Mouse (Mus musculus) layer of hippocampus, postnatal 10 days (tissue): Measurements from ENCODE around the gene Got1. TPM values are rescaled to one million over a fixed set of nuclear protein-coding genes. Genes with fewer than 3 reads are reported as not detected.
A peak's percentile ranks its signal among the peaks of the same experiment; 100 is the strongest.
"Not testable (repeated sequence)": the region's sequence is repeated elsewhere in the genome, so short reads cannot be mapped to it uniquely, and the experiment has no call there.

Experiments
- DNase-seq, 2 experiments: peaks; one replicate each; pipeline ENCODE4 v3.0.0; 2021; ENCODE audit warnings: low spot score in 2 of 2
- total RNA-seq, 2 experiments: library from RNA; stranded (reverse); gene quantifications; 2 replicates each; pipeline ENCODE4 v1.2.3; 2021

The Got1 gene
- total RNA-seq, 2 experiments from 2014 or later: 185 to 197 TPM

- no peak for DNase-seq
These were observed 2.4 kb downstream of the Got1 start for GRCm38 (mm10) chr19:43521996-43522395.

GRCm38 (mm10) chr19:43521362-43521761, 3.0 kb downstream of the Got1 start:
- no peak for DNase-seq

GRCm38 (mm10) chr19:43520402-43520801, 4.0 kb downstream of the Got1 start:
- no peak for DNase-seq

GRCm38 (mm10) chr19:43519226-43519625, 5.2 kb downstream of the Got1 start:
- no peak for DNase-seq

- no peak for DNase-seq
These were observed 6.1 kb downstream of the Got1 start for GRCm38 (mm10) chr19:43518261-43518660.

GRCm38 (mm10) chr19:43517808-43518207, 6.6 kb downstream of the Got1 start:
- no peak for DNase-seq

GRCm38 (mm10) chr19:43517320-43517719, 7.1 kb downstream of the Got1 start:
- DNase-seq: no peak

GRCm38 (mm10) chr19:43516397-43517035, 7.9 kb downstream of the Got1 start:
- no peak for DNase-seq

GRCm38 (mm10) chr19:43515668-43516396, 8.6 kb downstream of the Got1 start:
- DNase-seq: no peak

GRCm38 (mm10) chr19:43513874-43514273, 10.5 kb downstream of the Got1 start:
- DNase-seq: no peak

- DNase-seq: no peak
These were observed 12.5 kb downstream of the Got1 start for GRCm38 (mm10) chr19:43511621-43512620.

GRCm38 (mm10) chr19:43510436-43511220, 13.8 kb downstream of the Got1 start:
- DNase-seq: no peak

GRCm38 (mm10) chr19:43505441-43505840, 19.0 kb downstream of the Got1 start:
- no peak for DNase-seq

GRCm38 (mm10) chr19:43503593-43503992, 20.8 kb downstream of the Got1 start:
- not testable (repeated sequence) for DNase-seq

GRCm38 (mm10) chr19:43502630-43503029, 21.8 kb downstream of the Got1 start:
- no peak for DNase-seq

- no peak for DNase-seq
These were observed 25.5 kb downstream of the Got1 start for GRCm38 (mm10) chr19:43498874-43499273.

- no peak for DNase-seq
These were observed 27.0 kb downstream of the Got1 start for GRCm38 (mm10) chr19:43497440-43497839.

- peak; percentile 58 for DNase-seq
These were observed 28.6 kb downstream of the Got1 start for GRCm38 (mm10) chr19:43495846-43496245.

GRCm38 (mm10) chr19:43494914-43495313, 29.5 kb downstream of the Got1 start:
- no peak for DNase-seq

GRCm38 (mm10) chr19:43493878-43494277, 30.5 kb downstream of the Got1 start:
- DNase-seq: no peak

GRCm38 (mm10) chr19:43493316-43493715, 31.1 kb downstream of the Got1 start:
- DNase-seq: not testable (repeated sequence)
